Mouse (Mus musculus): ENCODE measurements around the gene Glod4. TPM values are rescaled to one million over a fixed set of nuclear protein-coding genes. Genes with fewer than 3 reads are reported as not detected.

Glod4 gene
- total RNA-seq, 1 experiment from 2014 or later: 60.8 TPM

GRCm38 (mm10) chr11:76260208-76261050, 16.9 kb upstream of the Glod4 start:
- no peak for ATAC-seq (ENCODE audit: extremely low read depth, insufficient number of reproducible peaks, low FRiP score, poor library complexity, severe bottlenecking)

GRCm38 (mm10) chr11:76258511-76258910, 15.0 kb upstream of the Glod4 start:
- ATAC-seq (ENCODE audit: extremely low read depth, insufficient number of reproducible peaks, low FRiP score, poor library complexity, severe bottlenecking): no peak

DNA sequence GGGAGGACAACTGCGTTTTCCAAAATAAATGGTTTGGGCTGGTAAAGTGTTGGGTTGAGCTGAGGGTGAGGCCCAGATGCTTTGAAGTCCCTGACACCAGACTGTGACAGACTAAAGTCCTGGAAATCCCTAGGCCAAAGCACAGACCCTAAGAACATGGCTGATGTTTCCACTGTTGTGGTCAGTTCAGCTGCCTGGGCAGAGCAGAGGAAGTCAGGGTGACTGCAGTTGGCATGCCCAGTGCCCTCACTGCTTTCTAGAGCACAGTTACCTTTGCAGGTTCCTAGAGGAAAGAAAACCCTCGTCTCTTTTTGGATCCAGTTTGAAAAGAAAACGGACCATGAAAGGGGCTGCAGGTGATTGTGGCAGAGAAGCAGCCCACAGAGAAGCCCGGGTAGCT, 13.9 kb upstream of the Glod4 start:
- no peak for ATAC-seq (ENCODE audit: extremely low read depth, insufficient number of reproducible peaks, low FRiP score, poor library complexity, severe bottlenecking)

- no peak for ATAC-seq (ENCODE audit: extremely low read depth, insufficient number of reproducible peaks, low FRiP score, poor library complexity, severe bottlenecking)
Measured at GRCm38 (mm10) chr11:76256129-76256528, 12.6 kb upstream of the Glod4 start.

DNA sequence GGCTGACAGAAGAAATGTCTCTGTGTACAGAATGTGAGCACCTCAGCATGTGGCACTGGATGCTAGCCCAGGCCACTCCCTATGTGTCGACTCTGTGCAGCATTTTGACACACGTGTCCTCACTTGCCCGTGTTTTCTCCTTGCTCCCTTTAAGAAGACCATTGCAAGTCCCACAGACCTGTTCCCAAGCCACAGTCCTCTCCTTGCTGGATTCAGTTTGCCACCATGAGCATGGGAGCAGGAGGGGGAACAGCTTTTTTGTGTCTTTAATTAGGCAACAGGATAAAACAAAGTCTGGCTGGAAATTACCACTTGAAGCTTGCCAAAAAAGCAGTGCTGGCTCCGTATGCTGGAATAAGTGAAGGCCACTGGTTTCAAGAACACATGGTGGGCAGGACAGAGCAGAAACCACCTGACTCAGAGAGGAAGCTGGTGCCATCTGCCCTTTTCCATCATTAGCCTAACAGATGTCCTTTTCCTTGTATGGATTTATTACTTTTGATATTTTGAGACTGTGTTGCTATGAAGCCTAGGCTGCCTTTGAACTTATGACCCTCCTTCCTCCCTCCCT, 12.0 kb upstream of the Glod4 start:
- ATAC-seq (ENCODE audit: extremely low read depth, insufficient number of reproducible peaks, low FRiP score, poor library complexity, severe bottlenecking): no peak

DNA sequence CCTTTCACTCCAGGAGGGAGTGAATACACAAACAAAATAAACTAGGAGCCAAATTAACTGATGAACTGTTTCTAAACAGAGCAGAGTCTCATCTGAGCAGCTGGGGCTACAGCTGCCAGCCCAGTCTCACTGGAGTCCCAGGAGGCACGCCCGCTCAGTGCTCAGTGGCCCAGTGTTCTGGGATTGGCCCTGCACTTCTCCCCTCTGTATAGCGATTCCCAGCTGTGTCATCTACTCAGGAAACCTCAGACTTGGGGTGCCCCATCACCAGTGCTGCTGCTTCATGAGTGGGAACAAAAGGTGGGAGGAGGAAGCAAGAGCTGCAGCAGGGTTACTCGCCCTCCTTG, 10.4 kb upstream of the Glod4 start:
- no peak for ATAC-seq (ENCODE audit: extremely low read depth, insufficient number of reproducible peaks, low FRiP score, poor library complexity, severe bottlenecking)

DNA sequence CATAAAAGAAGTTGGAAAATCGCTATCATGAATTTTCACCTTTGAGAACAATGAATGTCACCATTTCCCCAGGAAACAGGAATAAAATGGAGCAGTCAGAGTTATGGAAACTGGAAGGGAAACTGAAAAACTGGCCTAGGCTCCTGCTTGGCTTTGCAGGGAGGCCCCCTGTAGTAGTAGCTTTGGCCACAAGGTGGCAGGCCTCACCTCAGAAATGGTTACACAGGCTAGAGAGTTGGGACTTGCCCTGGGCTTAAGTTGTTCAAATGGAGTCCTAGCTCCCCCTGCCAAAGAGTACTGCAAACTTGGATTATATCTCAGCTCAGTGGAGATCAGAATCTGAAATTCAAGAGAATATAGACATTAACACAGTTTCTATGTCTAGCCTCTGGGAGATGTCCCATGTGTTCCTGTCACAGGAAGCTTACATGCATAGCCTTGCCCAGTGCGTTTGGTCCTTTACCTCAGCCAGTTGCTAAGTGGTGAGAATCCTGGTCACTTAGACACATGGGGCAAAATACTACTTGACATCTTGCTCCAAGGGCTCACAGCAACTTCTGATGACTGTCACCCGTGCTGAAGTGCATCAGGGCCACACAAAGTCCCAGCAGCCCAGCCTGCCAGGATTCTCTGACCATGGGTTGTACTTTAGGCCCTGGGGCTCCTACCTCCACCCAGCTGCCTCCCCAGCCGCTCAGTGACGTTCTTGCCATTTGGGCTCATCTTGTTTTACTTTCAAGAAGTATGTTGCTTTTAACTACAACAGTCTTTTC, 9.8 kb upstream of the Glod4 start:
- peak; percentile 86 for ATAC-seq (ENCODE audit: extremely low read depth, insufficient number of reproducible peaks, low FRiP score, poor library complexity, severe bottlenecking)

- ATAC-seq (ENCODE audit: extremely low read depth, insufficient number of reproducible peaks, low FRiP score, poor library complexity, severe bottlenecking): no peak
Measured at GRCm38 (mm10) chr11:76252036-76252435, 8.5 kb upstream of the Glod4 start.

DNA sequence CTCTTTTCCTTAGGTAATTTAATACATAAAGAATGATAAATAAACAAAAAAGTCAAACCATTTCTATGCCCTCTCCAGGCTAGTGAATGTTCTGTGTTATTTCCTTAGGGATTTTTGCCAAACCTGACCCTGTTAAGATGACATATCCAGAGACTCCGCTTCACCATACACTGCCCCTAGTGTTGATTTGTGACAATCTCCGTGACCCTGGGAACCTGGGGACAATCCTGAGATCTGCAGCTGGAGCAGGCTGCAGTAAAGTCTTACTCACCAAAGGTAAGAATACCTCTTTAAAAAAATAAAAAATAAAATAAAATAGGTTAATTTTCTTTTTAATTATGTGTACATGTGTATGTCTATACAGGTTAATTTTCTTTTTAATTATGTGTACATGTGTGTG, 3.7 kb upstream of the Glod4 start:
- no peak for ATAC-seq (ENCODE audit: extremely low read depth, insufficient number of reproducible peaks, low FRiP score, poor library complexity, severe bottlenecking)

DNA sequence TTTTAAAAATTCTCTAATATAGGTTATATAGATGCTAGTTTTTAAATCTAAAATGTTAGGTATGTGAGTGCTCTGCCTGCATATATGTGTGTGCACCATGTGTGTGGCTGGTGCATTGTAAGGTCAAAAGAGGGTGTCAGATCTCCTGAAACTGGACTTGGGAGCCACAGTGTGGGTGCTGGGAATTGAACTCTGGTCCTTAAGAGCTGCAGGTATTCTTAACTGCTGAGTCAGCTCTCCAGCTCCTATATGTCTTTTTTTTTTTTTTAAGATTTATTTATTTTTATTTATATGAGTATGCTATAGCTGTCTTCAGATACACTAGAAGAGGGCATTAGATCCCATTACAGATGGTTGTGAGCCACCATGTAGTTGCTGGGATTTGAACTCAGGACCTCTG, 2.9 kb upstream of the Glod4 start:
- no peak for ATAC-seq (ENCODE audit: extremely low read depth, insufficient number of reproducible peaks, low FRiP score, poor library complexity, severe bottlenecking)

DNA sequence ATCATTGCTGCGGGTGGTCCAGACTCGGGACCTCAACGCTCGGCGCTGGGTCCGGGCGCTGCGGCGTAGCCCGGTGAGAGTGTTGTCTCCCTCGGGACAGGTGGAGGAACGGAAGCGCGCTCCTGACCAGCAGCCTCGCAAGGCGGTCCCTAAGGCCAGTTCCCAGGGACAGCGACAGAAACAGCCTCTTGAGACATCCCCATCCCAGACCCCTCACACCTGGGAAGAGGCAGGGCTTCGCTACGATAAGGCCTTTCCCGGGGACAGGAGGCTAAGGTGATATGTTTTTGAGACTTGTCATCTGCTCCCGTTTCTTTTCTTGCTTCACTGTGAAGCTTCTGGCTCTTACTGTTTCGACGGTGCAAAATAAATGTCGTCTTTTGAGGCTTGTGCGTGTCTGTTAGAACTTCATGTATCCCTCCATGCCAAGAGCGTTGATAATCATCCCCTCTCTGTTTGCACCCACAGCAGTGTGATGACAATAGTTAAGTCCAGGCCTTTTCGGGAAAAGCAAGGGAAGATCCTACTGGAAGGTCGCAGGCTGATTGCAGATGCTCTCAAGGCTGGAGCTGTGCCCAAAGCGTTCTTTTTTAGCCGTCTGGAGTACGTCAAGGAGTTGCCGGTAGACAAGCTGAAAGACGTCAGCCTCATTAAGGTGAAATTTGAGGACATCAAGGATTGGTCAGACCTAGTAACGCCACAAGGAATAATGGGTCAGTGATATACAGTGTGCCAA, 454 bp upstream of the Glod4 start:
- ATAC-seq (ENCODE audit: extremely low read depth, insufficient number of reproducible peaks, low FRiP score, poor library complexity, severe bottlenecking): no peak

- ATAC-seq (ENCODE audit: extremely low read depth, insufficient number of reproducible peaks, low FRiP score, poor library complexity, severe bottlenecking): no peak
Measured at GRCm38 (mm10) chr11:76239750-76240149, 3.8 kb downstream of the Glod4 start.

GRCm38 (mm10) chr11:76236136-76236535, 7.4 kb downstream of the Glod4 start:
- no peak for ATAC-seq (ENCODE audit: extremely low read depth, insufficient number of reproducible peaks, low FRiP score, poor library complexity, severe bottlenecking)

- ATAC-seq (ENCODE audit: extremely low read depth, insufficient number of reproducible peaks, low FRiP score, poor library complexity, severe bottlenecking): no peak
Measured at GRCm38 (mm10) chr11:76225051-76225450, 18.5 kb downstream of the Glod4 start.

- no peak for ATAC-seq (ENCODE audit: extremely low read depth, insufficient number of reproducible peaks, low FRiP score, poor library complexity, severe bottlenecking)
Measured at GRCm38 (mm10) chr11:76224631-76225030, 18.9 kb downstream of the Glod4 start.

DNA sequence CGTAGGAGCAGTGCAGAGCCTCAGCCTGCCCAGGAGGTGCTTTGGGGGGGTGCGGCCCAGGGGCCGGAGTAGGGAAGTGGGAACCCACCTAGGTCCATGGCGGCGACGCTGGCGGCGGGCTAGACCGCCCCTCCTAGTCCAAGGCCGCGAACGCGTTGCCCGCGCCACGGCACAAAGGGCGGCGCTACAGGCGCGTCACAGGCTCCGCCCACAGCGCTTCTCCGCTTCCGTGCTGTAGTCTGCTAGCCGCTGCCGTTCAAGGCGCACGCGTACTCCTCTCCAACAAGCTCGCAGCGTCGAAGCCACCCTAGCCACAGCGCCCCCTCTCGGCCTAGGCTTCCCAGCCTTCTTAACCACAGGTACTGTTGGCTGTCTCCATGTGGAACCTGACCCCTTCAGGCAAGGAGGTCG, 26.1 kb downstream of the Glod4 start, which contains the start of the genes Dbil5 and Gemin4:
Gene Dbil5 (plus strand): TSS at position 219 of the 411 bp plus-strand sequence.
Gene Gemin4 (minus strand): TSS at position 275 of the 411 bp plus-strand sequence.
- ATAC-seq (ENCODE audit: extremely low read depth, insufficient number of reproducible peaks, low FRiP score, poor library complexity, severe bottlenecking): peak; percentile 96

- ATAC-seq (ENCODE audit: extremely low read depth, insufficient number of reproducible peaks, low FRiP score, poor library complexity, severe bottlenecking): no peak
Measured at GRCm38 (mm10) chr11:76216681-76217389, 26.7 kb downstream of the Glod4 start.

DNA sequence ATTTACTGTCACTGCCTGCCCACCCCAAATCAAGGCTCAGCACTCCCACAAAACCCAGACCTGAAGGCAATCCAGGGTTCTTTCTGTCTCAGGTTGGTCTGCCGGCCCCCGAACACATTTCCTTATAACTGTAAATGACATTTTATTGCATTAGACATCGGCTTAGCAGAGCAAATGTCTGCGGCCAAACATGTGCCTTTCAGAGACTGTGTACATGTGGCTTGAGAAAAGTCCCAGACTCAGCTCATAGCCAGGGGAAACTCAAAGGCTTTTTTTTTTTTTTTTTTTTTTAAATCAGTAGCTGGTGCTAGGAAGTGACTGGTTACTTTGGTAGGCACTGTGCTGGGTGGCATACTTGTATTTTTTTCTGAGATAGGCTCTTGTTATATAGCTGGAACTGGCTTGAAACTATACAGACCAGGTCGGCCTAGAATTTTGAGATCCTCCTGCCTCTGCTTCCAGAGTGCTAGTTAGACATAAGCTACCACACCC, 27.4 kb downstream of the Glod4 start:
- ATAC-seq (ENCODE audit: extremely low read depth, insufficient number of reproducible peaks, low FRiP score, poor library complexity, severe bottlenecking): no peak
